In the genomic region with DNA sequence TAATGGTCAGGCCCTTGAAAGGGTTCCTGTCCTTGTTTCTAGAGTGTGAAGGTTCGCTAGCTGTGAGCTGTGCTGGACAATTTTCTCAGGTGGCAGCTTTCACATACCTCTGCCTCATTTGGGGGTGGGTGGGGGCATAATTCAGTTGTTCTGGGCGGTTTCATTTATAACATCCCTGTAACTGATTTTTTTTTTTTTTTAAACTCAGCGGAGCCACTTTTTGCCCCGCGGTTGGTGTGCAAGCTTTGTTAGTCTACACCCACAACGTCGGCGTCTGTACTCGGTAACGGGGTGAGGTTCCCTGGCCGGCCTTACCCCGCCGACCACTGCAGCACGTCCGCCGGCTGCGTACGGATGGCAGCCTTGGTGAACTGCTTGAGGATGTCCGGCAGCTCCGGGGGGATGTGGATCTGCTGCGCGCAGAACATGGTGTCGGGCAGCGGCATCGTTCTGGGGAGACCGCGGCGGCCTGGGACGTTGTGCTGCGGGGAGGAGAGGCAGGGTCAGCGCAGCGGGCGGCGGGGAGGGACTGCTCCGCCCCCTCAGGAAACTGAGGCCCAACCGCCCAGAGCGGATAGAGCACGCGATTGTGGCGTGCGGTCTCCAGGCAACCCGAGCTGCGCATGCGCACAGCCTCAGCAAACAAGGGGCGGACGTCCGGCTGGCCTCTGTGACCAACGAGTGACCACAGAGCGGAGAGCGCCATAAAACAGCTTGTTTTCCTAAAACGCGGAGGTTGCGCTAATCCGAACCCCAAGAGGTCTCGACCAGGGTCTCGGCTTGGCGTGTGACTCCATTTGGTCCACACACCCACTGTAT, we compare ENCODE assay signal across 8 mouse cellular contexts. TPM values are rescaled to one million over a fixed set of nuclear protein-coding genes. Genes with fewer than 3 reads are reported as not detected.
DNase-seq lines count a peak whose midpoint lies in the region; ATAC-seq lines count a peak whose summit lies in the region.

A gene (minus strand): TSS at position 640 of the 819 bp plus-strand sequence.

- ATAC-seq in common myeloid progenitor, adult 5-6 weeks (replicated peaks; ENCODE audit: low read depth, poor library complexity, severe bottlenecking), result peak; percentile 87
- ATAC-seq in megakaryocyte progenitor cell, adult 5-6 weeks (replicated peaks; ENCODE audit: poor library complexity), result peak; percentile 86

- DNase-seq in ZHBTc4 (ENCODE audit: low read depth, low spot score), result peak; percentile 85
- peak; percentile 81 to 87 for DNase-seq in gastrocnemius, adult 8-10 months (ENCODE audit: low spot score in 2 of 2)
- DNase-seq in induced T-regulatory cell, adult 2 months (ENCODE audit: low read depth), result peak; percentile 87
- DNase-seq in left cerebral cortex, adult 9 months (ENCODE audit: low spot score in 2 of 2), result peak; percentile 66 to 89
- peak; percentile 88 for DNase-seq in right cerebral cortex, postnatal 14 days
- DNase-seq in urinary bladder, postnatal 36 days (ENCODE audit: low spot score in 2 of 2), result peak; percentile 90 to 94

RNA-seq across cellular contexts. Expression of the gene that starts here (rescaled TPM):
- 0.37 and 3.8 TPM in 2 replicates for total RNA-seq in common myeloid progenitor, adult 5-6 weeks (2017)
- not detected for total RNA-seq in gastrocnemius, adult 8-10 months (2022)
- 1.4 and 3.3 TPM in 2 replicates for total RNA-seq in megakaryocyte progenitor cell, adult 5-6 weeks (2015)
- 1.2 and 2.5 TPM in 2 replicates for total RNA-seq in megakaryocyte progenitor cell, adult 5-6 weeks (2017)

Comparison
In these comparisons a context has a peak if more than half of its experiments do, and no peak if none do; other contexts are left out.
1. Peak in every context shown above with its lines: DNase-seq and ATAC-seq.
2. Peak in DNase-seq in gastrocnemius, adult 8-10 months; RNA of the gene not detected or under 1 TPM.